Mouse (Mus musculus): Measurements from ENCODE around the gene Prss8. TPM values are rescaled to one million over a fixed set of nuclear protein-coding genes. Genes with fewer than 3 reads are reported as not detected.

Prss8 gene
- polyA plus RNA-seq (2012), result 0.06 TPM in 1 of 2 replicates, not detected in the other

DNA sequence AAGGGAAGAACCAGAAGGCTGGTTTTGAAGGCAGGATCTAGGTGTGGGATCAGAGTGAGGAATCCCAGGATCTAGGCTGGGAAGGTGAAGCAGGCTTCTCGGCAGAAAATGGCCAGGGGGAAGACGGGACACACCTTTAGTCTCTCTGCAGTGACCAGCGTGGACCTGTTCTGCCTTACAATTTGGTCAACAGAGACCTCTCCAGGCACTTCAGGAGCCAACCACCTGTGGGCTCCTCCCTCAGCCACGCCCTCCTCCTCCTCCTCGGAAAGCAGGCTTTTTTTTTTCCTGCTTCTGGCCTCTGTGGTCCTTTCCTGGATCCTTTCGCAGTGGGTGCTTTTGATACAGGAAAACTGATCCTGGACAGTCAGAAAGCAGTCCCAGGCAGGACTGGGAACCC is at the start of gene Prss8:
TSS of gene Prss8 (minus strand) at position 182 of the 400 bp plus-strand sequence.

GRCm38 (mm10) chr7:127967004-127967921 is 37.4 kb upstream of the Prss8 start, which contains the start of gene Fus:
Gene Fus, plus strand, starts transcription at chr7:127967457.

DNA sequence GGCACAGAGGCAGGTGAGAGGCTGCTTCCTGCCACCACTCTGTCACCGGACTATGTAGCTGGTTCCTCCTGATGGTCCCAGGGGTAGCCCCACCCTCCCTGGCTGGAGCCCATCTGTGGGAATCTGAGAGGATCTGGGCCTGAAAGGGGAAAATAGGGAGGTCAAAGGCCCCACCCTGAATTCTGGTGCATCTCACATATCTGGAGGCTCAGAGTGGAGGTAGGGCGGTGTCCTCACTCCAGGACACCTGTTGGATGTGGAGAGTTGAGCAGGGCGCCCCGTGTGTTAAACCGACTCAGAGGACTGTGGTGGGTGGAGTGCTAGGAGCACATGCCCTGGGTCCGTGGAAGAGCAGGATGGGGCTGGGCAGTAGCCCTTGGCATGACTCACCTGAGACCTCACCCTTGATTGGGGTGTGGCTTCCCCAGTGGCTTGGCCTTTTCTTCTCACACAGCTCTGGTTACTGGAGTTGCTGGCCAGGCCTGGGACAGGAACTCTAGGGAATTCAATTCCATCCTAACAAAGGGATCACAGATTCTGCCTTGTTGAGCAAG is 16.6 kb upstream of the Prss8 start, which contains the start of gene Prss36:
TSS of gene Prss36 (minus strand) at position 256 of the 554 bp plus-strand sequence.

DNA sequence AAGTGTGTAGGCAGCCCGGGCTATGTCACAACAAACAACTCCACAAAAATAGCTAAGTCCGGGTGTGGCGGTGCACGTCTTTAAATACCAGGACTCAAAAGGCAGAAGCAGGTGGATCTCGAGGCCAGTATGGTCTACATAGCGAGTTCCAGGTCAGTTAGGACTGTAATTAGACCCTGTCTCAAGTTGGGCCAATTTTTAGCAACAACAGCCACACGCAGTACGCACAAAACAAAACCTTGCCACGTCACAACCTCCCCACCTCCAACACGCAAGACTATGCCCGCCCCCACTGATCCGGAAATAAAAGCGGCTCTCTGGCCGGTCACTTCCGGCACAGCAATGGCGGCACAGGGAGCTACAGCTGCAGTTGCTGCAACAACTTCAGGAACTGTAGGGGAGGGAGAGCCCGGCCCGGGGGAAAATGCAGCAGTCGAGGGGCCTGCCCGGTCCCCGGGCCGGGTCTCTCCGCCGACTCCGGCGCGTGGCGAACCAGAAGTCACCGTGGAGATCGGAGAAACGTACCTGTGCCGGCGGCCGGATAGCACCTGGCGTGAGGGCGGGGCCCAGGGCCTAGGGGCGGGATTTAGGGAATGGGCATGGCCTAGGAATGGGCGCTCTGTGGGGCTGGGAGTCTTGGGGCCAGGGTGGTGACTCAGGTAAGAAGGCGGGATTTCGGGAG is 17.6 kb downstream of the Prss8 start, which contains the start of gene Kat8:
TSS of gene Kat8 (plus strand) at position 327 of the 682 bp plus-strand sequence.

DNA sequence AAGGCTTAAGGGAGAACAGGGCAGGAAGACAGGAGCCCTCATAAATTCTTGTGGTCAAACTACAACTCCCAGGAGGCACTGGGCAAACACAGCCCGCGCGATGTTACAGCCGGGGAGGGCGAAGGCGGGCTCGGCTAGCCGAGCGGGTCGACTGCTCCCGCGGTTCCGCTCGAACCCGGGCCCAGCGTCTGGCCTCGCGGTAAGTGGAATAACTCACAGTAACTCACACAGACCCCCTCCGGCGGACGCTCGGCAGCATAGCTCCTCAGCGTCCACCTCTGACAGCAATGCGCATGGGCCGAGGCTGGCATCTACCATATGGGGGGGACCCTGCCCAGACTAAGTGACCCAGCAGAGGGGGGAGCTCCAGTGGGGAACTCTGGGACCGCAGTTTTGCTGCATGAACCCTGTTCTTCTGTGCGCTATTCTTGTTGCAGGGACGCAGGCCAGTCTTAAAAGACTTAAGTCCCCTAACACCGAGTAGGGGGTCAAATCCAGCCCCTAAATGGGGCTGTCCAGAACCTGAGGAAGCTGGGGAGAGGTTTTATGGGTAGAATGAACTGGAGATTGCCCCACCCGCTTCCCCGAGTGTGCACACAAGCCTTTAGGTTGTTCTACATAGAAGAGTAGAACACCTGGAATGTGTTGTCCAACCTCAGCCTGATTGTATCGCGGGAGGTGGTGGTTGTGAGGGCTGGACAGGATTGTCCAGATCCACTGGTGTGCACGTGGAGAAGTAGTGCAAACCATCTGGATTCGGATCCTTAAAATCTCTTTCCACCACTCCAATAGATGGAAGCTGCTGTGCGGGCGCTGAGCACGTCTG is 25.7 kb downstream of the Prss8 start, which contains the start of gene Bckdk:
TSS of gene Bckdk (plus strand) at position 112 of the 826 bp plus-strand sequence.

DNA sequence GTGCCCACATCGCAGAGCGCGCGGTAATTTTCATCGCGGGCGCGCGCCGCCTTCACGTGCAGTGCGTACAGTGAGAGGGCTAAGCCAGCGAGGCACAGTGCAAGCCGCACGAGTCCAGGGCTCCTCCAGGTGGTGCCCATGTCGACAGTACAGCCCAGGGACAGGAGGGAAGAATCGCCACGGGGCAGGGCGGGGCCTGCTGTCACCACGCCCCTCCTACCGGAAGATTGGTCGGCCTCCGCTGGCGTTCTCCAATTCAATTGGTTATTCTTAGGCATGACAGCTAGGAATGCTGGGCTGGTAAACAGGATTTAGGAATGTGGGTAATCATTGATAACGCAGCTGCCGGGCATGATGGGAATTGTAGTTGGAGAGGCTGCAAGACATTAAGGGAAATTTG is 34.5 kb downstream of the Prss8 start, which contains the start of the genes Gm21974 and Vkorc1:
TSS of gene Gm21974 (minus strand) at position 13 of the 400 bp plus-strand sequence.
TSS of gene Vkorc1 (minus strand) at position 176 of the 400 bp plus-strand sequence.

GRCm38 (mm10) chr7:127890798-127891197 is 39.1 kb downstream of the Prss8 start, which contains the start of gene Prss53:
Gene Prss53, minus strand, starts transcription at chr7:127890970.

GRCm38 (mm10) chr7:127876467-127877348 is 53.2 kb downstream of the Prss8 start, which contains the start of gene Zfp668:
Gene Zfp668, minus strand, starts transcription at chr7:127876828.

DNA sequence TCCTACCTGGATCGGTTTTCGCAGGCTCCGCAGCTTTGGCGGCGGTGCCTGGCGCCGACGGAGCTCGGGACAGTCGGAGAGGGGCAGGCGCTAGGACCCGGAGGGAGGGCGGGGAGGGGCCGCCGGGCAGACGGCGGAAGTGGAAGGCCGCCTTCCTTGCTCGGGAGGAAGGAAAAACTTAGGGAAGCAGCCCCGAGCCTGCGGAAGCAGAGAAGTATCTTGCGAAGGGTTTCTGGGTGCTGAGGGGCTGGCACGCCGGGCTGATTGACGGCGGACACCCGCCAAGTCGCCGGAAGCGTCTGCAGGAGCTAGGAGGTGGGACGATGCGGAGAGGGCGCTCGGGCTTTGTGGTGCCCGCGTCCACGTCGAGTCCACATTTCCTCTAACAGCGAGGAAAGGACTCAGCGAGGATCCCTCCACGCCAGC is 53.9 kb downstream of the Prss8 start, which contains the start of gene Zfp646:
TSS of gene Zfp646 (plus strand) at position 181 of the 426 bp plus-strand sequence.

Other genes with a start within 250 kb of the Prss8 start
- gene Bcl7c, start 221.2 kb downstream of the Prss8 start, polyA plus RNA-seq (2012), result 698 and 704 TPM in 2 replicates
- 2.2 and 3.6 TPM in 2 replicates for gene Ctf1, start 217.4 kb downstream of the Prss8 start, polyA plus RNA-seq (2012)
- gene Ctf2, start 197.9 kb downstream of the Prss8 start, polyA plus RNA-seq (2012), result not detected in 2 replicates
- 85.5 and 100 TPM in 2 replicates for gene Fbxl19, start 185.6 kb downstream of the Prss8 start, polyA plus RNA-seq (2012)
- gene Orai3, start 160.3 kb downstream of the Prss8 start, polyA plus RNA-seq (2012), result 31.0 and 41.1 TPM in 2 replicates
- 84.7 and 110 TPM in 2 replicates for gene Setd1a, start 153.4 kb downstream of the Prss8 start, polyA plus RNA-seq (2012)
- gene Gm49388, start 144.5 kb downstream of the Prss8 start, polyA plus RNA-seq (2012), result 9.3 and 20.1 TPM in 2 replicates
- gene Hsd3b7, start 129.5 kb downstream of the Prss8 start, polyA plus RNA-seq (2012), result 21.4 and 28.9 TPM in 2 replicates
- gene Stx4a, start 105.8 kb downstream of the Prss8 start, polyA plus RNA-seq (2012), result 83.0 and 121 TPM in 2 replicates
- gene Stx1b, start 105.6 kb downstream of the Prss8 start, polyA plus RNA-seq (2012), result 0.48 and 0.63 TPM in 2 replicates
- gene Zfp646, start 53.9 kb downstream of the Prss8 start, polyA plus RNA-seq (2012), result 26.8 and 27.4 TPM in 2 replicates
- 31.0 and 36.1 TPM in 2 replicates for gene Zfp668, start 53.3 kb downstream of the Prss8 start, polyA plus RNA-seq (2012)
- gene Prss53, start 39.1 kb downstream of the Prss8 start, polyA plus RNA-seq (2012), result 1.1 and 1.2 TPM in 2 replicates
- not detected in 2 replicates for gene Gm21974, start 34.6 kb downstream of the Prss8 start, polyA plus RNA-seq (2012)
- 27.6 and 36.5 TPM in 2 replicates for gene Vkorc1, start 34.5 kb downstream of the Prss8 start, polyA plus RNA-seq (2012)
- 187 and 224 TPM in 2 replicates for gene Bckdk, start 26.0 kb downstream of the Prss8 start, polyA plus RNA-seq (2012)
- 5.7 and 7.0 TPM in 2 replicates for gene Kat8, start 17.6 kb downstream of the Prss8 start, polyA plus RNA-seq (2012)
- 6.6 and 6.7 TPM in 2 replicates for gene Prss36, start 16.6 kb upstream of the Prss8 start, polyA plus RNA-seq (2012)
- 438 and 762 TPM in 2 replicates for gene Fus, start 37.4 kb upstream of the Prss8 start, polyA plus RNA-seq (2012)
- 17.0 and 20.0 TPM in 2 replicates for gene Pycard, start 63.8 kb upstream of the Prss8 start, polyA plus RNA-seq (2012)
- gene Trim72, start 73.8 kb upstream of the Prss8 start, polyA plus RNA-seq (2012), result 0.13 and 1.0 TPM in 2 replicates
- 11.0 and 16.3 TPM in 2 replicates for gene Itgam, start 132.5 kb upstream of the Prss8 start, polyA plus RNA-seq (2012)
- 0.93 TPM in 1 of 2 replicates, not detected in the other for gene Gm49368, start 132.6 kb upstream of the Prss8 start, polyA plus RNA-seq (2012)
- 1.9 and 2.5 TPM in 2 replicates for gene Itgax, start 199.4 kb upstream of the Prss8 start, polyA plus RNA-seq (2012)
- gene Itgad, start 224.3 kb upstream of the Prss8 start, polyA plus RNA-seq (2012), result 0.31 TPM in 2 replicates

All from megakaryocyte-erythroid progenitor cell, adult 5 weeks (primary cell).